Mouse (Mus musculus) embryonic facial prominence, embryonic 12.5 days (tissue): ENCODE results near the gene Lpgat1. TPM values are rescaled to one million over a fixed set of nuclear protein-coding genes. Genes with fewer than 3 reads are reported as not detected.
A peak's percentile ranks its signal among the peaks of the same experiment; 100 is the strongest.

Source experiments
- ATAC-seq: fragments of 200-750 bp; cut with Nextera tagmentation; 2 replicates; pipeline ENCODE4 v1.8.0; 2017; ENCODE audit not compliant: insufficient number of reproducible peaks, insufficient read depth, low FRiP score, low TSS enrichment
- H3K27ac ChIP-seq: fragments of 300-500 bp; sonication (generic); 2 replicates; pipeline ENCODE4 v1.5.1; 2016; ENCODE audit warnings: mild to moderate bottlenecking
- H3K27me3 ChIP-seq: fragments of 300-500 bp; sonication (generic); 2 replicates; pipeline ENCODE4 v1.6.1; 2016; ENCODE audit warnings: mild to moderate bottlenecking, moderate library complexity
- H3K36me3 ChIP-seq: fragments of 300-500 bp; sonication (generic); 2 replicates; pipeline ENCODE4 v1.6.1; 2016; ENCODE audit warnings: mild to moderate bottlenecking
- H3K4me1 ChIP-seq: fragments of 300-500 bp; sonication (generic); 2 replicates; pipeline ENCODE4 v1.6.1; 2016
- H3K4me2 ChIP-seq: fragments of 300-500 bp; sonication (generic); replicated peaks from 2 replicates; pipeline ENCODE4 v1.6.1; 2016; ENCODE audit warnings: mild to moderate bottlenecking, moderate library complexity
- H3K4me3 ChIP-seq: fragments of 300-500 bp; sonication (generic); 2 replicates; pipeline ENCODE4 v1.5.1; 2016; ENCODE audit warnings: mild to moderate bottlenecking
- H3K9ac ChIP-seq: fragments of 300-500 bp; sonication (generic); 2 replicates; pipeline ENCODE4 v1.6.1; 2016; ENCODE audit warnings: mild to moderate bottlenecking, moderate library complexity
- H3K9me3 ChIP-seq: fragments of 300-500 bp; sonication (generic); 2 replicates; pipeline ENCODE4 v1.6.1; 2016; ENCODE audit warnings: mild to moderate bottlenecking, moderate library complexity
- WGBS: fragments of 180-500 bp; shearing (Covaris S2); methylation state at CpG from one replicate; pipeline ENCODE4 v1.1.7; 2016; 5-methylcytosine and 5-hydroxymethylcytosine counted together
- polyA plus RNA-seq: library from polyadenylated mRNA; unstranded; fragments of >200 nt; fragmentation: Nextera tagmentation; extraction: Ambion mirVana; gene quantifications from 2 replicates; pipeline ENCODE4 v1.2.1, GENCODE M21; 2016

The Lpgat1 gene
- polyA plus RNA-seq: 37.2 and 40.3 TPM in 2 replicates

- under 1% methylated on average over 77 of the region's 113 CpGs for WGBS
- Histone ChIP-seq H3K4me3 (peak within 1 kb of the TSS; percentile 93), H3K9me3 (no peaks in the 10 kb centered on the region), H3K27ac (peak within 1 kb of the TSS; percentile 95), H3K9ac (peak within 1 kb of the TSS; percentile 97), H3K36me3 (peaks cover 12% of the 10 kb centered on the region), H3K4me1 (peaks cover 19% of the 10 kb centered on the region; the same call in 1 of the 2 replicates), H3K4me2 (peak within 1 kb of the TSS; percentile 85), H3K27me3 (no peaks in the 10 kb centered on the region)
- ATAC-seq: peak; percentile 88
Observed at GRCm38 (mm10) chr1:191717601-191718498, at the start of gene Lpgat1. Gene Lpgat1 (plus strand): TSS chr1:191717834.

GRCm38 (mm10) chr1:191668030-191668429 lies 49.6 kb upstream of the Lpgat1 start:
- no peak overlapping the region for H3K9ac ChIP-seq
- no peak overlapping the region for H3K4me3 ChIP-seq
- no peak for ATAC-seq
- 79% methylated on average over 9 of the region's 9 CpGs for WGBS
- no peak overlapping the region for H3K27ac ChIP-seq
- H3K4me1 ChIP-seq: no peaks in the 10 kb centered on the region
- H3K4me2 ChIP-seq: no peak overlapping the region
- no peaks in the 10 kb centered on the region for H3K27me3 ChIP-seq
- H3K36me3 ChIP-seq: no peaks in the 10 kb centered on the region
- H3K9me3 ChIP-seq: no peaks in the 10 kb centered on the region

GRCm38 (mm10) chr1:191674071-191674470 lies 43.6 kb upstream of the Lpgat1 start:
- H3K27me3 ChIP-seq: no peaks in the 10 kb centered on the region
- no peak for ATAC-seq
- 80% methylated on average over 5 of the region's 5 CpGs for WGBS

DNA sequence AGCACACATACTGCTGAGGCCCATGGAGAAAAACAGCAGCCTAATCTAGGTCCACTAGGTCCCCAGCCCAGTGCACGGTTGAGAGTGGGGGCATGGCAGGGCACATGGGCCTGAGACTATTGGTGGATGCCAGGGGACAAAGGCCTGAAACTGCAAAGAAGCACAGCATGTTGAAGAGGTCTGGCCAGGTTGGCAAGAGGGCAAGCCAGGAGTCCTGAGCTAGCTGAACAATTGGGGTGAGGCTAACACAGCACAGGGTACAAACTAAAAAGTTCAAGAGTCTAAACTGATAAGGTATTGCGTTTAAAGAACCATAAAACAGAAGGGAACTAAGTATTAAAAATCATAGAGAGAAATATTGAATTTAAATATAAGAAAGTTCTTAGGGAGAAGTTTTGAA lies 36.0 kb upstream of the Lpgat1 start:
- no peaks in the 10 kb centered on the region for H3K27me3 ChIP-seq
- no peak for ATAC-seq
- 78% methylated on average over 2 of the region's 2 CpGs for WGBS
- no peak overlapping the region for H3K9ac ChIP-seq
- no peak overlapping the region for H3K27ac ChIP-seq
- H3K4me1 ChIP-seq: no peaks in the 10 kb centered on the region
- no peak overlapping the region for H3K4me3 ChIP-seq
- no peak overlapping the region for H3K4me2 ChIP-seq
- peaks cover 15% of the 10 kb centered on the region for H3K9me3 ChIP-seq
- H3K36me3 ChIP-seq: no peaks in the 10 kb centered on the region

More at GRCm38 (mm10) chr1:191674071-191674470, 43.6 kb upstream of the Lpgat1 start:
- Histone ChIP-seq H3K36me3 (no peaks in the 10 kb centered on the region), H3K9me3 (no peaks in the 10 kb centered on the region), H3K4me2 (no peak overlapping the region), H3K27ac (no peak overlapping the region), H3K9ac (no peak overlapping the region), H3K4me3 (no peak overlapping the region), H3K4me1 (no peaks in the 10 kb centered on the region)

- H3K27ac ChIP-seq: no peak overlapping the region
- WGBS: 86% methylated on average over 7 of the region's 7 CpGs
- H3K4me1 ChIP-seq: no peaks in the 10 kb centered on the region
- peaks cover 15% of the 10 kb centered on the region for H3K9me3 ChIP-seq
- no peak overlapping the region for H3K4me3 ChIP-seq
- no peak overlapping the region for H3K9ac ChIP-seq
- no peaks in the 10 kb centered on the region for H3K36me3 ChIP-seq
- H3K27me3 ChIP-seq: no peaks in the 10 kb centered on the region
- no peak for ATAC-seq
- no peak overlapping the region for H3K4me2 ChIP-seq
Observed at GRCm38 (mm10) chr1:191687531-191687930, 30.1 kb upstream of the Lpgat1 start.

GRCm38 (mm10) chr1:191693231-191693630 lies 24.4 kb upstream of the Lpgat1 start:
- H3K9ac ChIP-seq: no peak overlapping the region
- H3K4me1 ChIP-seq: no peaks in the 10 kb centered on the region
- H3K27me3 ChIP-seq: no peaks in the 10 kb centered on the region
- no peak overlapping the region for H3K27ac ChIP-seq
- no peak overlapping the region for H3K4me2 ChIP-seq
- no peaks in the 10 kb centered on the region for H3K9me3 ChIP-seq
- no peaks in the 10 kb centered on the region for H3K36me3 ChIP-seq
- 51% methylated on average over 4 of the region's 4 CpGs for WGBS
- no peak for ATAC-seq
- H3K4me3 ChIP-seq: no peak overlapping the region

DNA sequence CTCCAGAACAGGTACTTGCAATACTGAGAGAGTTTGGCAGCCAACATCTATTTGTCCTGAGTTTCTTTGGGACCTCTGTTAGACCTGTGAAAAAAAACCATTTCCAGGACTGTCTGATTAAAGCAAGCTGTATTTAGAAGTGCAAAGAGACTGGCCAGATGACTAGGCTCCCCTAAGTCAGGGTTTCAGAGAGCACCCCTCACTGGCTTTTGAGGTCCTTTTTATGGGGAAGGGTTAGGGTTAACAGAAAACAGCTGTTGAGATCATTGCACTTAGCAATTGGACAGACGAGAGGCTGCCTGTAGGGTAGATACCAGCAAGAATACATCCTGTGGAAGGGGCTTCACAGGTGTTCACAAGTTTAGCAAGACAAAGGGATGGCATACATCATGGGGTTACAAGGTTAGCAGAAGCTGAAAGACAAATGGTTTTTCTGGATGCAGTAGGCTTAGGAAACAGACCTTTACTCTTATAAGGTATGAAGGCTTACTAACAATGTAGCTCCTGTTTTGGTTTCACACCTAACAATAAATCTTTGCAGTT lies 19.3 kb upstream of the Lpgat1 start:
- no peaks in the 10 kb centered on the region for H3K27me3 ChIP-seq
- no peak overlapping the region for H3K27ac ChIP-seq
- H3K4me2 ChIP-seq: no peak overlapping the region
- H3K36me3 ChIP-seq: no peaks in the 10 kb centered on the region
- H3K9me3 ChIP-seq: no peaks in the 10 kb centered on the region
- H3K4me3 ChIP-seq: no peak overlapping the region
- no peaks in the 10 kb centered on the region for H3K4me1 ChIP-seq
- no peak for ATAC-seq
- WGBS: 5% methylated on average over 1 of the region's 1 CpGs
- no peak overlapping the region for H3K9ac ChIP-seq

DNA sequence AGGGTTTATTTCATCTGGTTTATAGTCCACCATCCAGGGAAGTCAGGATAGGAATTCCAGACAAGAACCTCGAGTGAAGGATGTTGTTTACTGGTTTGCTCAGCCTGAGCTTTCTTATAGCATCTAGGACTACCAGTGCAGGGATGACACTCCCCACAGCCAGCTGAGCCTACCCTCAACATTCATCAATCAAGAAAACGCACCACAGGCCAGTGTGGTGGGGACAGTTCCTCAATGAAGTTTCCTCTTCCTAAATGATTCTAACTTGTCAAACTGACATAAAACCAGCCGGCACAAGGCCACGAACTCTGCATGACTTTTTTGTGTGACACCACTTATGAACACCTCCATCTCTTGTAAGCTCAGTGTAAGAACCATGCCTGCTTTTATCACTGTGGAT lies 13.1 kb upstream of the Lpgat1 start:
- 71% methylated on average over 4 of the region's 4 CpGs for WGBS
- Histone ChIP-seq H3K9me3 (no peaks in the 10 kb centered on the region), H3K4me1 (no peaks in the 10 kb centered on the region), H3K27ac (no peak overlapping the region), H3K36me3 (no peaks in the 10 kb centered on the region), H3K4me2 (no peak overlapping the region), H3K27me3 (no peaks in the 10 kb centered on the region), H3K9ac (no peak overlapping the region), H3K4me3 (no peak overlapping the region)
- no peak for ATAC-seq

GRCm38 (mm10) chr1:191706541-191707078 lies 11.0 kb upstream of the Lpgat1 start:
- H3K4me1 ChIP-seq: no peaks in the 10 kb centered on the region
- no peaks in the 10 kb centered on the region for H3K27me3 ChIP-seq
- H3K27ac ChIP-seq: no peak overlapping the region
- no peaks in the 10 kb centered on the region for H3K36me3 ChIP-seq
- H3K9ac ChIP-seq: no peak overlapping the region
- H3K4me3 ChIP-seq: no peak overlapping the region
- no peak for ATAC-seq
- H3K4me2 ChIP-seq: no peak overlapping the region
- H3K9me3 ChIP-seq: no peaks in the 10 kb centered on the region
- WGBS: 66% methylated on average over 3 of the region's 3 CpGs

GRCm38 (mm10) chr1:191709811-191710210 lies 7.8 kb upstream of the Lpgat1 start:
- H3K36me3 ChIP-seq: no peaks in the 10 kb centered on the region
- no peak overlapping the region for H3K9ac ChIP-seq
- no peaks in the 10 kb centered on the region for H3K27me3 ChIP-seq
- no peaks in the 10 kb centered on the region for H3K4me1 ChIP-seq
- no peak overlapping the region for H3K27ac ChIP-seq
- ATAC-seq: no peak
- H3K4me3 ChIP-seq: no peak overlapping the region
- 82% methylated on average over 2 of the region's 2 CpGs for WGBS
- no peak overlapping the region for H3K4me2 ChIP-seq
- no peaks in the 10 kb centered on the region for H3K9me3 ChIP-seq

GRCm38 (mm10) chr1:191712224-191712838 lies 5.3 kb upstream of the Lpgat1 start:
- H3K36me3 ChIP-seq: no peaks in the 10 kb centered on the region
- no peaks in the 10 kb centered on the region for H3K27me3 ChIP-seq
- H3K4me2 ChIP-seq: no peak overlapping the region
- H3K4me1 ChIP-seq: peaks cover 4% of the 10 kb centered on the region; the same call in 1 of the 2 replicates
- H3K9me3 ChIP-seq: no peaks in the 10 kb centered on the region
- WGBS: 74% methylated on average over 4 of the region's 4 CpGs
- H3K4me3 ChIP-seq: no peak overlapping the region
- H3K9ac ChIP-seq: no peak overlapping the region
- ATAC-seq: no peak
- no peak overlapping the region for H3K27ac ChIP-seq
